Mouse (Mus musculus) ES-Bruce4 (cell line): ENCODE measurements around the gene Mboat1.

Experiments
- CTCF ChIP-seq: IDR thresholded peaks from one replicate; pipeline ENCODE4 v1.8.1; 2011; ENCODE audit warnings: low read depth, low read length
- EP300 ChIP-seq: IDR thresholded peaks from 2 replicates; pipeline ENCODE4 v1.6.1; 2011; ENCODE audit warnings: low read depth, low read length; ENCODE audit not compliant: insufficient read depth
- POLR2A ChIP-seq: IDR thresholded peaks from one replicate; pipeline ENCODE4 v1.8.1; 2011; ENCODE audit warnings: low read length; ENCODE audit not compliant: insufficient read depth

GRCm38 (mm10) chr13:30199821-30200220 is 63.5 kb downstream of the Mboat1 start:
- no peak for TF ChIP-seq POLR2A
- TF ChIP-seq CTCF, result no peak
- TF ChIP-seq EP300, result no peak
